Mouse (Mus musculus) cerebellum, adult 2 months (tissue): ENCODE data around the gene Dzip1l.

Experiments used
- CTCF ChIP-seq: fragments of 200-500 bp; IDR thresholded peaks from 2 replicates; pipeline ENCODE4 v1.5.1; 2011; ENCODE audit warnings: low read depth, mild to moderate bottlenecking, control low read depth, low read length, moderate library complexity, borderline replicate concordance; ENCODE audit not compliant: insufficient read depth
- POLR2A ChIP-seq: fragments of 200-500 bp; IDR thresholded peaks from 2 replicates; pipeline ENCODE4 v1.6.1; 2011; ENCODE audit warnings: low read length, control low read depth, borderline replicate concordance; ENCODE audit not compliant: insufficient read depth

- TF ChIP-seq CTCF (no peak), POLR2A (no peak)
These were observed 56.4 kb downstream of the Dzip1l start for GRCm38 (mm10) chr9:99685536-99686231.
